Mouse (Mus musculus): ENCODE measurements around the gene Gm8362. TPM values are rescaled to one million over a fixed set of nuclear protein-coding genes. Genes with fewer than 3 reads are reported as not detected.
"Not testable (repeated sequence)": the region's sequence is repeated elsewhere in the genome, so short reads cannot be mapped to it uniquely, and the experiment has no call there.

Gm8362 gene
- polyA plus RNA-seq (2014; fragmentation: Nextera tagmentation; extraction: Ambion mirVana): not detected in 2 replicates

DNA sequence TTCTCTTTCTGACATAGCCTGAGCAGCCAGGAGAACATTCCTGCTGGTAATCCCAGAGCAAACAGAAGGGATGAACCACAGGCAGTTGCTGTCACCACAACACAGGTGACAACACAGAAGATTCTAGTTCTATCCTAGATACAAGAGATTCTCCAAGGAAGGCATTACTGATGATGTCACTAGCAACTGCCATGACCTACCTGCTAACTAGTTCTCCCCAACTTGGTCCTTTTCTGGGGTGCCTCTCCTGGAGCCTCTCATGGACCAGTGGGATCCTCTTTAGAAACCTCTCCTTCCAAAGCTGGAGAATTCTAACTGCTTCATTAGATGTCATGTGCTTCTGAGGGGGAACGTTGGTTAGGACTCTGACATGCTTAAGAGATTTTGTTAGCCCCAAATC lies at the start of gene Gm8362:
Gene Gm8362 (minus strand): TSS at position 101 of the 400 bp plus-strand sequence.
- not testable (repeated sequence) for H3K27me3 ChIP-seq (replicated peaks; ENCODE audit: control insufficient read depth, insufficient read depth, low read length); H3K4me1 ChIP-seq (ENCODE audit: control insufficient read depth, insufficient read depth, low read length); ATAC-seq (ENCODE audit: low read depth); H3K27ac ChIP-seq (replicated peaks; ENCODE audit: low read depth, low read length); H3K9me3 ChIP-seq (ENCODE audit: control insufficient read depth, low read length); H3K36me3 ChIP-seq (ENCODE audit: control insufficient read depth, insufficient read depth, low read length); H3K9ac ChIP-seq (ENCODE audit: low read depth, low read length); H3K4me2 ChIP-seq (ENCODE audit: low read depth, low read length); DNase-seq (ENCODE audit: low spot score); H3K4me3 ChIP-seq (ENCODE audit: low read depth, low read length)
- WGBS: no CpG with 5 or more reads among the region's 1 CpGs

DNA sequence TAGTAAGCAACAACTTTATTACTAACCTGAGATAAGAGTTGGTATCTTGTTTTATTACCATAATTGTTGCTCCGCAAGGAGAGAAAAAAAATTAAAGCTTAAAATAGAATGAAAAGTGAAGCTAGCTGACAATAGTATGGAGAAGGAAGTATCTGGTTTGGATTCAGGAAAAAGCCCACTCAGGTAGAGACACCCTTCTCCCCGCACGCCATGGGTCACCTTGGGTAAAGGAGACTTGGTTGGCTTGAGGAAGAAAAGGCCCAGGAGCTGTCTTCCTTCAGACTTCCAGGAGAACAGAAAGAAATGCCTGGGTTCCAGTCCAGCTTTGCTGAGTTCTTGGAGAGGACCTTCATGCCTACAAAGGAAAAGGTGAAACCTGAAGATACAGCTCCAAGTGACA lies 49.1 kb upstream of the Gm8362 start:
- WGBS: 88% methylated on average over 3 of the region's 3 CpGs
- H3K9me3 ChIP-seq (ENCODE audit: control insufficient read depth, low read length); H3K4me3 ChIP-seq (ENCODE audit: low read depth, low read length); H3K4me1 ChIP-seq (ENCODE audit: control insufficient read depth, insufficient read depth, low read length); H3K36me3 ChIP-seq (ENCODE audit: control insufficient read depth, insufficient read depth, low read length); H3K27me3 ChIP-seq (replicated peaks; ENCODE audit: control insufficient read depth, insufficient read depth, low read length); ATAC-seq (ENCODE audit: low read depth); H3K4me2 ChIP-seq (ENCODE audit: low read depth, low read length); H3K27ac ChIP-seq (replicated peaks; ENCODE audit: low read depth, low read length); H3K9ac ChIP-seq (ENCODE audit: low read depth, low read length); DNase-seq (ENCODE audit: low spot score): not testable (repeated sequence)

DNA sequence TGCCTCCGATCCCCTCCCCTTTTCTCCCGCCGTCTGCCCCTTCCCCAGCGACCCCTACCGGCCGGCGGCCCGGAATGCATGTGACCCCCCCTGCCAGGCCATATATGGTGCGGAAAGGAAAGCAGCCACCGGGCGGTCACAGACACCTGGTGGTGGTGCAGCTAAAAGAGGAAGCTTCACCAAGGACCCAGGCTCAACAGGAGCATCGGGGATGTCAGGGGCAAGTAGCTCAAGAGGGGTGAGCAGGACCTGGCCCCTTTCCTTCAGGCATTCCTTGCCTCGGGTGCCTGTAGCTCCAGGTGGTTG lies 17.0 kb downstream of the Gm8362 start:
- H3K27me3 ChIP-seq (replicated peaks; ENCODE audit: control insufficient read depth, insufficient read depth, low read length); H3K9me3 ChIP-seq (ENCODE audit: control insufficient read depth, low read length); ATAC-seq (ENCODE audit: low read depth); H3K4me1 ChIP-seq (ENCODE audit: control insufficient read depth, insufficient read depth, low read length); H3K36me3 ChIP-seq (ENCODE audit: control insufficient read depth, insufficient read depth, low read length); DNase-seq (ENCODE audit: low spot score); H3K27ac ChIP-seq (replicated peaks; ENCODE audit: low read depth, low read length): not testable (repeated sequence)
- Histone ChIP-seq H3K4me3 (ENCODE audit: low read depth, low read length) (peak overlapping the region; percentile 38), H3K9ac (ENCODE audit: low read depth, low read length) (peak overlapping the region; percentile 46; the same call in 1 of the 2 replicates), H3K4me2 (ENCODE audit: low read depth, low read length) (peak overlapping the region; percentile 51; the same call in 1 of the 2 replicates)
- WGBS: 0% methylated on average over 1 of the region's 13 CpGs

DNA sequence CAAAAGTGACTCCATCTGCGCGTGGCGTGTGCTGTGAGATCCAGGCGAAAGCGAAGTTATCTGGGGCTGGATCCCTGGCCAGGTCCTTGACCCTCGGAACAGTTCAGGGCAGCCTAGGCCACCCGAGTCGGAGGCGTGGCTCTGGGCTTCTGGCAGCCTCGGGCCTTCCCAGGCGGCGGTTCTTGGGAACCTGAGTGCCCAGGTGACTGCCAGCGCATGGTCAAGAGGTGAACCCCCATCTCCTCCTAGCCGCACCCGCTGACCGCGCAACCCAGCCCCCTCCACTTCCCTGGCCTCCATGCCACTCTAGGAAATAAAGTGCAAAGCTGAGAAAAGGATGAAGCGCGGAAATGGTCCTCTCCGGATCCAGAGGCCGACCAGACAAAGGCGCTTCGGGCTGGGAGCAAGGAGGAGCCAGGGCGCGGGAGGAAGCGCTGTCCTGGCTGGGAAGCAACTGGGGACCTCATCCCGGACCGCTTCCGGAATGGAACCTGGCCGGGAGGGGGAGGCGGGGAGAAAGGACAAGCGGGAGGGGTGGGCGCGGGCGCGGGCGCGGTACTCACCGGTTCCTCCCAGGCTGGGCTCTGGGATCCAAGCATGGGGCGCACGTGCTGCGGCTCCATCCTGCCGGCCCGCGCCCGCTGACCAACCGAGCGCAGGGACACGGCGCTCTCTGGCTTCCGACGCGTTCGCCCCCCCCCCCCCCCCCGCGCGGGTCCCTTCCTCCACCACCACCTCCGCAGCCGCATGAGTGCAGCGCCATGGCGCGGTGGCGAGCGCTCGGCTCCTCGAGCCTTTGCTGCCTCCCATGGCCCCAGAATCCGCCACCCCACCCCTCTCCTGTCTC lies 17.6 kb downstream of the Gm8362 start:
- peak overlapping the region; percentile 46 for H3K9ac ChIP-seq (ENCODE audit: low read depth, low read length)

DNA sequence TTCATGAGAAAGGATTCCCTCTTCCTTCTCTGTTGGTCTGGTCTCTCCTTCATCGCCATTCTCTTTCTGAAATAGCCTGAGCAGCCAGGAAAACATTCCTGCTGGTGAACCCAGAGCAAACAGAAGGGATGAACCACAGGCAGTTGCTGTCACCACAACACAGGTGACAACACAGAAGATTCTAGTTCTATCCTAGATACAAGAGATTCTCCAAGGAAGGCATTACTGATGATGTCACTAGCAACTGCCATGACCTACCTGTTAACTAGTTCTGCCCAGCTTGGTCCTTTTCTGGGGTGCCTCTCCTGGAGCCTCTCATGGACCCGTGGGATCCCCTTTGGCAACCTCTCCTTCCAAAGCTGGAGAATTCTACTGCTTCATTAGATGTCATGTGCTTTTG lies 32.0 kb downstream of the Gm8362 start, which contains the start of gene Gm3636:
Gene Gm3636 (minus strand): TSS at position 101 of the 400 bp plus-strand sequence.
- not testable (repeated sequence) for H3K36me3 ChIP-seq (ENCODE audit: control insufficient read depth, insufficient read depth, low read length); ATAC-seq (ENCODE audit: low read depth)
- no CpG with 5 or more reads among the region's 2 CpGs for WGBS

More for the DNA sequence above, 17.6 kb downstream of the Gm8362 start:
- not testable (repeated sequence) for ATAC-seq (ENCODE audit: low read depth); H3K27me3 ChIP-seq (replicated peaks; ENCODE audit: control insufficient read depth, insufficient read depth, low read length); H3K27ac ChIP-seq (replicated peaks; ENCODE audit: low read depth, low read length); H3K4me1 ChIP-seq (ENCODE audit: control insufficient read depth, insufficient read depth, low read length); H3K9me3 ChIP-seq (ENCODE audit: control insufficient read depth, low read length); H3K36me3 ChIP-seq (ENCODE audit: control insufficient read depth, insufficient read depth, low read length)
- Histone ChIP-seq H3K4me2 (ENCODE audit: low read depth, low read length) (peak overlapping the region; percentile 51), H3K4me3 (ENCODE audit: low read depth, low read length) (peak overlapping the region; percentile 38)
- WGBS: 0% methylated on average over 12 of the region's 67 CpGs
- peak; percentile 1 for DNase-seq (ENCODE audit: low spot score)

DNA sequence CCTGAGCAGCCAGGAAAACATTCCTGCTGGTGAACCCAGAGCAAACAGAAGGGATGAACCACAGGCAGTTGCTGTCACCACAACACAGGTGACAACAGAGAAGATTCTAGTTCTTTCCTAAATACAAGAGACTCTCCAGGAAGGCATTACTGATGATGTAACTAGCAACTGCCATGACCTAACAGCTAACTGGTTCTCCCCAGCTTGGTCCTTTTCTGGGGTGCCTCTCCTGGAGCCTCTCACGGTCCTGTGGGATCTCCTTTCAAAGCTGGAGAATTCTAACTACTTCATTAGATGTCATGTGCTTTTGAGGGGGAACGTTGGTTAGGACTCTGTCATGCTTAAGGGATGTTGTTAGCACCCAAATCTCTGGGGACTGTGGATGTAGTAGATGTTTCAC lies 54.1 kb downstream of the Gm8362 start, which contains the start of gene Gm8050:
Gene Gm8050 (minus strand): TSS at position 101 of the 400 bp plus-strand sequence.
- H3K4me1 ChIP-seq (ENCODE audit: control insufficient read depth, insufficient read depth, low read length); H3K4me3 ChIP-seq (ENCODE audit: low read depth, low read length); H3K9me3 ChIP-seq (ENCODE audit: control insufficient read depth, low read length); DNase-seq (ENCODE audit: low spot score); H3K27ac ChIP-seq (replicated peaks; ENCODE audit: low read depth, low read length); H3K27me3 ChIP-seq (replicated peaks; ENCODE audit: control insufficient read depth, insufficient read depth, low read length); ATAC-seq (ENCODE audit: low read depth); H3K4me2 ChIP-seq (ENCODE audit: low read depth, low read length); H3K9ac ChIP-seq (ENCODE audit: low read depth, low read length); H3K36me3 ChIP-seq (ENCODE audit: control insufficient read depth, insufficient read depth, low read length): not testable (repeated sequence)
- no CpG with 5 or more reads among the region's 2 CpGs for WGBS

More for the DNA sequence above, 32.0 kb downstream of the Gm8362 start, which contains the start of gene Gm3636:
- H3K4me1 ChIP-seq (ENCODE audit: control insufficient read depth, insufficient read depth, low read length); H3K27me3 ChIP-seq (replicated peaks; ENCODE audit: control insufficient read depth, insufficient read depth, low read length); H3K9ac ChIP-seq (ENCODE audit: low read depth, low read length); H3K4me2 ChIP-seq (ENCODE audit: low read depth, low read length); DNase-seq (ENCODE audit: low spot score); H3K4me3 ChIP-seq (ENCODE audit: low read depth, low read length); H3K27ac ChIP-seq (replicated peaks; ENCODE audit: low read depth, low read length); H3K9me3 ChIP-seq (ENCODE audit: control insufficient read depth, low read length): not testable (repeated sequence)

Other genes starting within 250 kb of the Gm8362 start
- gene Gm8356, start 237.1 kb downstream of the Gm8362 start, polyA plus RNA-seq (2014; fragmentation: Nextera tagmentation; extraction: Ambion mirVana): not detected in 2 replicates
- not detected in 2 replicates for gene Gm3629, start 183.8 kb downstream of the Gm8362 start, polyA plus RNA-seq (2014; fragmentation: Nextera tagmentation; extraction: Ambion mirVana)
- not detected in 2 replicates for gene Gm3460, start 152.0 kb downstream of the Gm8362 start, polyA plus RNA-seq (2014; fragmentation: Nextera tagmentation; extraction: Ambion mirVana)
- gene Gm10251, start 90.2 kb downstream of the Gm8362 start, polyA plus RNA-seq (2014; fragmentation: Nextera tagmentation; extraction: Ambion mirVana): not detected in 2 replicates
- not detected in 2 replicates for gene Gm8050, start 54.2 kb downstream of the Gm8362 start, polyA plus RNA-seq (2014; fragmentation: Nextera tagmentation; extraction: Ambion mirVana)
- 4.5 and 4.8 TPM in 2 replicates for gene Gm3636, start 32.1 kb downstream of the Gm8362 start, polyA plus RNA-seq (2014; fragmentation: Nextera tagmentation; extraction: Ambion mirVana)
- not detected in 2 replicates for gene Gm3642, start 65.9 kb upstream of the Gm8362 start, polyA plus RNA-seq (2014; fragmentation: Nextera tagmentation; extraction: Ambion mirVana)
- gene Gm3667, start 115.6 kb upstream of the Gm8362 start, polyA plus RNA-seq (2014; fragmentation: Nextera tagmentation; extraction: Ambion mirVana): 0.97 and 1.3 TPM in 2 replicates
- not detected in 2 replicates for gene Gm6356, start 199.4 kb upstream of the Gm8362 start, polyA plus RNA-seq (2014; fragmentation: Nextera tagmentation; extraction: Ambion mirVana)